Mouse (Mus musculus) lung, postnatal 0 days (tissue): ENCODE results near the gene Als2cr12.

Experiments
- CTCF ChIP-seq: IDR thresholded peaks from 2 replicates; pipeline ENCODE4 v1.5.1; 2016; ENCODE audit warnings: antibody characterized with exemption, mild to moderate bottlenecking
- EP300 ChIP-seq: IDR thresholded peaks from 2 replicates; pipeline ENCODE4 v1.6.1; 2016; ENCODE audit warnings: antibody characterized with exemption, mild to moderate bottlenecking, control low read depth

- no peak for TF ChIP-seq CTCF
- no peak for TF ChIP-seq EP300
Measured at GRCm38 (mm10) chr1:58736968-58737367, 41.2 kb upstream of the Als2cr12 start.
